Mouse (Mus musculus): ENCODE results near the gene Lactbl1.

DNA sequence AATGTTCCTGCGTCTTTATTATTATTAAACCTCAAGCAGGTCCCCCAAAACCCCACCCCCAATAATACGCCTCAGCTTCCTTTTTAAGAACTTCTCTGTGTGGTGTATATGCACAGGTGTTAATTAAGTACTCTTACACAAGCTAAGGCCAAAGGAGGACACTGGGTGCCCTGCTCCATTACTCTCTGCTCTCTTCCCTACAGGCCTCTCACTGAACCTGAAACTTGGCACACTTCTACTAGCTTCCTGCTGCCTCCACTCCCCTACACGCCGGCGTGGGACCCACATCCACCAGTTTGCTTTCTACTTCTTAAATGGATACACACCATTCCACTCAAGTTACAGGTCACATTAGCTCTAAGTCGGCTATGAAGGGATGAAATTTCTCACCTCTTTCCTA, 27.2 kb upstream of the Lactbl1 start:
- TF ChIP-seq POLR2A (IDR thresholded peaks at IDR 0.05; ENCODE audit: borderline replicate concordance, extremely low read depth, low read depth, low read length) (no peak), CTCF (IDR thresholded peaks at IDR 0.05; ENCODE audit: insufficient read depth, low read length) (no peak)

All from lung, adult 2 months (tissue).